Mouse (Mus musculus): Measurements from ENCODE around the gene Ptpro.
"Not testable (repeated sequence)": the region's sequence is repeated elsewhere in the genome, so short reads cannot be mapped to it uniquely, and the experiment has no call there.

Ptpro gene

DNA sequence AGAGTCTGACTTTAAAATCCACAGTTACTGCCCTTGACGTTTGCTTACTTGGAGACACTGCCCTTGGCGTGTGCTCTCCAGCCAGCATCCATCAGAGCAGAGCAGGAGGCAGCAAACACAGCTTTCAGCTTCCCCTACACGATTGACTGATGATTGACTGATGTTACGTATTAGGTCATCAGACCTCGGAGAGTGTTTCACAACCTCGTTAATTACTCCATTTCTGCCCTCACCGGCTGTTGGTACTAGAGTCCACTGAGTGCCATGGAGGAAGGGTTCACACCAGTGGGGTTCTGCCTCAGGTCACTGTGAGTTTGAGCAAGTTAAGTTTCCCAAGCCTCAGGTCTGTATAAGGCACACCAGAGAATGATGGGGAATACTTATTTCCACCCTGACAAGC lies 143.0 kb downstream of the Ptpro start:
- DNase-seq = peak; percentile 7

DNA sequence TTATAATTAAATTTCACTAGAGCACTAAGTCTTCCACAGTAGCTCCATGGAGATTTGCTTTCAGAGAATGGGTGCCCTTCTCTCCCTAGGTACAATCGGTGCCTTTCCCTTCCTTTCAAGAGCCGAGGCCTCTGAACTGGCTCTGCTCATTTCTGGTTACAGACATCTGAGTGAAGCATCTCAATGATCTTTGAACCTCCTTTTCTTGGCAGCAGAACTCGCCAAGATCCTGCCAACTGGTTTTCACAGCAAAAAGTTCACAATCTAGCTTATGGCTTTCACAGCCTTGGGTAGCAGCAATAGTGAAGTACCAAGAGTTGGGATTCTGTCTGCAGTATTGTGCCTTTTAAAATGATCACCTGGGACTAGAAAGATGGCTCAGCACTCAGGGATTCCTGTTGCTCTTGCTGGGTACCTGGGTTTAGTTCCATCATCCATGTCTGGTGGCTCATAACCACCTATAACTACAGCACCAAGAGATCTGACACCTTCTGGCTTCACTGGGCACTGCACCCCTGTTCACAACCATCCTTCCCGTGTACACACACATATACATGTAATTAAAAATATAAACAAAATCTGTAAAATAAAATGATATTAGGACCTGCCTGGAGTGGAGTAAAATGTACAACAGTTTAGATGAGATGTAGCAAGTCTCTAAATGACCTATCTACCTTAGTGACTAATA lies 144.1 kb downstream of the Ptpro start:
- DNase-seq = no peak

- no peak for DNase-seq
These were observed 145.2 kb downstream of the Ptpro start for GRCm38 (mm10) chr6:137397358-137397757.

- peak; percentile 11 for DNase-seq
These were observed 152.1 kb downstream of the Ptpro start for GRCm38 (mm10) chr6:137404196-137404595.

- peak; percentile 69 for DNase-seq
These were observed 153.6 kb downstream of the Ptpro start for GRCm38 (mm10) chr6:137405690-137406089.

GRCm38 (mm10) chr6:137410510-137410909 lies 158.4 kb downstream of the Ptpro start:
- DNase-seq = peak; percentile 25

GRCm38 (mm10) chr6:137411901-137412378 lies 159.8 kb downstream of the Ptpro start:
- DNase-seq = no peak

DNA sequence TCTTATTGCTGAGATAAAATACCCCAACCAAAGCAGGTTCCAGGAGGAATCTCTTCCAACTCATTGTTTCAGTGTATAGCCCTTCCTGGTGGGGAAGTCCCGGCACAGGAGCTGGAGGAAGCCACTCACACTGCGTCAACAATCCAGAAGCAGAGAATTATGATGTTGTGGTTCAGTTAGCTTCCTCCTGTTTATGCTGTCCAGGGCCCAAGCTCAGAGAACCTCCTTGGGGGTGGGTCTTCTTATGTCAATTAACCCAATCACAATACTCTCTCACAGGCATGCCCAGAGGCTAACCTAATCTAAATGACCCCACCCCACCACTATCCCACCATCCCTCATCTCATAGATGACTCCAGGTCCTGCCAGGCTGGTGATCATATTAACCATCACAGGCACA lies 160.9 kb downstream of the Ptpro start:
- DNase-seq = no peak

DNA sequence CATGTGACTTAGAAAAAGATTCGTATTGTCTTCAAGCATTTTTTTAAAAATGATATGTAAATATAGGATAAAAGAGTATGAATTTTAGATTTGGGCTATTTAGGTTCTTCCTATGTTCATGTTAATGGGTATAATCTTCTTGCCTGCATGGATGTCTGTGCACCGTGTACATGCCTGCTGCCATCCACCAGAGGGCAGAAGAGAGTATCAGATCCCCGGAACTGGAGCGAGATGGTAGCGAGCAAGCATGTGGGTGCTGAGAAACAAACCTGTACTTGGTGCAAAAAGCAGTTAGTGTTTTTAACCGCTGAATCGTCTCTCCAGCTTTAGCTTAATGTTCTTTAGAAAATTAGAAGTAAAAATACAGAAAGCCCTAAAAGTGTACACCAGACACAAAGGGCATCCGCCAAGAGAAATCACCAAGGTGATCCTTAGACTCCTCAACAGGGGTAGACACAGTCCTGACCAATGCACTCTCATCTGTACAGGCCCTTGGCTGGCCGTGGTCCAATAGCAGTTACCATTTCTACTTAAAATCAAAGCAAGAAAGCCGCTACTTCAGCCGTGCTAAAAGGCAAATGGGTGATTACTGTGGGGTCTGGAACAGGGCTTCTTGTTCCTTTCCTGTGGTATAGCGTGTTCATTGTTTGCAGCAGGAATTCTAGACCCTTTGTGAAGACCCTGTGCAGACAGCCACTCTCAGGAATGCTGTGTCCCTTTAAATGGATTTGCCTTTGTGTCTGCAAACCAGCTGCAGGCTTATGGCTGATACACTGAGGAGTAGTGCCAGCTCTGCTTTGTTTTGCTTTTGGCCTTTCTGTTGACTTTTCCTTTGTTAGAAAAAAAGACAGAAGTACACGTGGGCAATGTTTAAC lies 162.6 kb downstream of the Ptpro start:
- DNase-seq = peak; percentile 55

GRCm38 (mm10) chr6:137422777-137423176 lies 170.7 kb downstream of the Ptpro start:
- no peak for DNase-seq

GRCm38 (mm10) chr6:137423830-137424229 lies 171.7 kb downstream of the Ptpro start:
- no peak for DNase-seq

GRCm38 (mm10) chr6:137425500-137426432 lies 173.6 kb downstream of the Ptpro start:
- DNase-seq = no peak

DNA sequence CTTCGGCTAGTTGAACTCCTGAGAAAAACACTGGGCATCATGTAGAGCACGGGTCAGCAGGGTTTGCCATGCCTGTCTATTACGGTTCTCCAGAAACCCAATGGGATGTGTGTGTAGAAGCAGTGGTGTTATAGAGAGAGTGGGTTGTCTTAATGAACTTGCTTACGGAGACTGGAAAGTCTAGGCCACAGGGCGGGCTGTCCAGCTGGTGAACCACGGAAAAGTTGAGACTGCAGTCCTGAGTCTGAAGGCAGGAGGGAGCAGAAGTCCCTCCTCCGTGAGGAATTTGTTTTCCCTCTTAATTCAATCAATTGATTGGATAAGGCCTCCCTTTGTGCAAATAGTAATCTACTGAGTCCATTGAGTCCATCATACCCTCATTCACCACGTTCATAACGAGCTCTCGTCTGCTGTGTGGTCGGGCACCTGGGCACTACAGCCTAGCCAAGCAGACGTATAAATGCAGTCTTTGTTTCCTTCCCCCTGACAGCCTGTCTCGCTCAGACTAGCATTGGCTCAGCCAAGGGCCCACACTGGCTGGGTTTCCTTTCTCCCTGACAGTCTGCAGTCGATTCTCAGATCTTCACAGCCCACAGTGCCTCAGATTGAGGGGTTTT lies 181.5 kb downstream of the Ptpro start:
- DNase-seq = no peak

GRCm38 (mm10) chr6:137437486-137437885 lies 185.4 kb downstream of the Ptpro start:
- DNase-seq = no peak

DNA sequence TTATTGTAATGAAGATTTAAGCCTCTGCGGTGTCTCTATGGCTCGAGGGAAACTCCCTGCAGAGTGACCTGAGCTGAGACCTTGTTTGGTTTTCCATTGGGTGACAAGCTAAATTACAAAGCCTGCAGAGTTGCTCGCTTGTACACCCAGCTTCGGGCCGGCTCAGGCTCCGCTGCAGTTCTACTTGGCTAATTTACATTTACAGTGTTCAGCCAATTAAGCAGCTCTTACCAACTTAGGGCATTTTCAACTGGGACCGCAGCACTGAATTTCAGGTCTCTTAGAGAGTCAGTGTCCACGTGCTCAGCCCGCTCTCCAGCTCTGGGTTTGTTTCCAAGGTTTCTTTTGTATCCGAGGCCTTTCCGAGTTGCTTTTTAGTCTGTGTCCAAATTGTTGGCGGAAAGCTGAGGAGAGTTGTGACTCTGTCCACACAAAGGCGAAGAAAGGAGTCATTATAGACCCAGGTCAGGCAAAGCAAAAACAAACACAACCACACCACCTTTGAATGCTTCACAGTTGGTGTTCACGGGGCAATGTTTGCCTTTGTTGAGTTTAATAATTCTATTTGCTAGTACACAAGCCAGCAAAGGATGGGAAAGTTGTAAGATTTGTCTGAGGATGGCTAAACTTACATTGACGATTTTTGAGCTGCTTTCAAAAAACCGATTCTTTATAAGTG lies 185.9 kb downstream of the Ptpro start:
- no peak for DNase-seq

DNA sequence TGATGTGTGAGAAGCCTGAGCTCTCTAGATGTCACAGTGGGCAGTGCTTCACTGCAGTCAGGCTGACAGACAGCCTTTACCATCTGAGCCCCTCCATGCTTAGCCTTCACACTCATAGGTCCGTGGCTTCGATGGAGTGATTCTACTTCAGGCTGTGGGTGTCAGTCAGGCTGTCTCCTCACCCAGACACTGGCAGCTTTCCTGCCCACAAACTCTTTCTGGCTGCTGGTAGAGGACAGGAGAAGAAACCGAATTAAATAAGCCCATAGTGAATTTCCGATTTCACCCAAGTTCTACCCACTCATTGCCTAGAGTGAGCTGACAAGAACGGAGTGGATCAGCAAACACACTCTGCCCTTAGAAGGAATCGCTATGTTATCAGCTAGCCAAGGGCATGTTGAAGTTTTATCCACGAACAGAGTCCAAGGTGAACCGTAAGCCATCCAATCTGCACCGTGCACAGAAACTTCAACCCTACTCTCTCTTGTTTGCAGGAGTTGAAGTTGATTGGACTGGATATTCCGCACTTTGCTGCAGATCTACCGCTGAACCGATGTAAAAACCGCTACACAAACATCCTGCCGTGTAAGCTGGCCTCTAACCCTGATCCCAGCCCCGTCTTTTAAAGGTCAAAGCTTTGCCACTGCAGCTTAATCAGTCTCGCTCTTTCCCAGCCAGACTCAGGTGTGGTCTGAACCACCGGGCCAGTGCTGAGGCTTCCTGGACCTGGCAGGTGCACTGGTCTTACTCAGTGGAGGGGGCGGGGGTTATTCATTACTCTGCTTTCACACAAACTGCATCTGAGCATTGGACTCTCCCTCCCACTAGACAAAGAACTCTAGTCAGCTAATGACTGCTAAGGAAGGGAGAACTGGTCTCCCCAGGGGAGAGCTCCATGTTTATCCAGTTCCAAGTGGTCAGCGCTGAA lies 188.7 kb downstream of the Ptpro start:
- no peak for DNase-seq

GRCm38 (mm10) chr6:137443089-137443488 lies 191.0 kb downstream of the Ptpro start:
- DNase-seq = no peak

DNA sequence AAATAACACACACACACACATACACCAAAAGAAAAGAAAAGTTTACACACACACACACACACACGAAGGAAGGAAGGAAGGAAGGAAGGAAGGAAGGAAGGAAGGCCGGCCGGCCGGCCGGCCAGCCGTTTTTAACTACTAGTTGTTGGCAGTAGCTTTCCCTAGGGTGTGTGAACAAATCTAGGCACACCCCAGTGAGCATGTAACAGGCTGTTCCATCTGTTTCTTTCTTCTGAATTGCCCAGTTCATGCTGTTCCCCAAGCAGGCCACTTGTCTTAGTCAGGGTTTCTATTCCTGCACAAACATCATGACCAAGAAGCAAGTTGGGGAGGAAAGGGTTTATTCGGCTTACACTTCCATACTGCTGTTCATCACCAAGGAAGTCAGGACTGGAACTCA lies 194.0 kb downstream of the Ptpro start:
- DNase-seq = not testable (repeated sequence)

GRCm38 (mm10) chr6:137455537-137456041 lies 203.5 kb downstream of the Ptpro start:
- DNase-seq = peak; percentile 64

DNA sequence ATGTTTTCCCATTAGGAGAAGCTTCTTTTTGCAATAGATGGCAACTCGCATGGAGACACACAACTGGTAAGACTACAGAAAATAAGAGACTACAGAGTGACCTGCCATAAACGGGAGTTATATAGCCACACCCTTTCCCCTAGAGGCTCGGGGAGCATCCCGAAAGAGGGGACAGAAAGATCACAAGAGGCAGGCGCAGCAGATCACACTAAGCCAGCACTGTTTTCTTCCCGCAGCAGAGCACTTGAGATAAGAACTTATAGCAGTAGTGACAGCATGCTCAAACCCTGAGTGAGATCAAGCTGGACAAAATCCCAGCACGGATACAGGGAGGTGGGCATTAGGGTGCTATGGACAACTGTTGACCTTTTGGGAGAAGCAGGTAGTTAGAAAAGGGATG lies 203.9 kb downstream of the Ptpro start:
- DNase-seq = no peak
